Mouse (Mus musculus) midbrain, embryonic 13.5 days (tissue): ENCODE data around the gene Scrt2. TPM values are rescaled to one million over a fixed set of nuclear protein-coding genes. Genes with fewer than 3 reads are reported as not detected.

ENCODE experiments used
- ATAC-seq: fragments of 200-750 bp; cut with Nextera tagmentation; 2 replicates; pipeline ENCODE4 v1.8.0; 2017; ENCODE audit warnings: mild to moderate bottlenecking, moderate TSS enrichment, moderate library complexity
- H3K27ac ChIP-seq: fragments of 300-500 bp; sonication (generic); 2 replicates; pipeline ENCODE4 v1.5.1; 2015; ENCODE audit warnings: inconsistent platforms, mild to moderate bottlenecking, moderate library complexity
- H3K27me3 ChIP-seq: fragments of 300-500 bp; sonication (generic); 2 replicates; pipeline ENCODE4 v1.6.1; 2015; ENCODE audit warnings: mild to moderate bottlenecking, inconsistent platforms
- H3K36me3 ChIP-seq: fragments of 300-500 bp; sonication (generic); 2 replicates; pipeline ENCODE4 v1.6.1; 2015; ENCODE audit warnings: mild to moderate bottlenecking, inconsistent platforms
- H3K4me1 ChIP-seq: fragments of 300-500 bp; sonication (generic); replicated peaks from 2 replicates; pipeline ENCODE4 v1.6.1; 2015; ENCODE audit warnings: inconsistent platforms
- H3K4me2 ChIP-seq: fragments of 300-500 bp; sonication (generic); replicated peaks from 2 replicates; pipeline ENCODE4 v1.6.1; 2015; ENCODE audit warnings: moderate library complexity, mild to moderate bottlenecking, inconsistent platforms
- H3K4me3 ChIP-seq: fragments of 300-500 bp; sonication (generic); replicated peaks from 2 replicates; pipeline ENCODE4 v1.5.1; 2015; ENCODE audit warnings: mild to moderate bottlenecking, inconsistent platforms
- H3K9ac ChIP-seq: fragments of 300-500 bp; sonication (generic); replicated peaks from 2 replicates; pipeline ENCODE4 v1.6.1; 2015; ENCODE audit warnings: mild to moderate bottlenecking, inconsistent platforms
- H3K9me3 ChIP-seq: fragments of 300-500 bp; sonication (generic); 2 replicates; pipeline ENCODE4 v1.6.1; 2016; ENCODE audit warnings: mild to moderate bottlenecking, inconsistent platforms
- WGBS: fragments of 180-500 bp; shearing (Covaris S2); methylation state at CpG from one replicate; pipeline ENCODE4 v1.1.7; 2015; 5-methylcytosine and 5-hydroxymethylcytosine counted together
- polyA plus RNA-seq: library from polyadenylated mRNA; unstranded; fragments of >200 nt; fragmentation: Nextera tagmentation; extraction: Ambion mirVana; gene quantifications from 2 replicates; pipeline ENCODE4 v1.2.1, GENCODE M21; 2015

Gene Scrt2
- polyA plus RNA-seq, 1 experiment from 2014 or later = 20.0 TPM

DNA sequence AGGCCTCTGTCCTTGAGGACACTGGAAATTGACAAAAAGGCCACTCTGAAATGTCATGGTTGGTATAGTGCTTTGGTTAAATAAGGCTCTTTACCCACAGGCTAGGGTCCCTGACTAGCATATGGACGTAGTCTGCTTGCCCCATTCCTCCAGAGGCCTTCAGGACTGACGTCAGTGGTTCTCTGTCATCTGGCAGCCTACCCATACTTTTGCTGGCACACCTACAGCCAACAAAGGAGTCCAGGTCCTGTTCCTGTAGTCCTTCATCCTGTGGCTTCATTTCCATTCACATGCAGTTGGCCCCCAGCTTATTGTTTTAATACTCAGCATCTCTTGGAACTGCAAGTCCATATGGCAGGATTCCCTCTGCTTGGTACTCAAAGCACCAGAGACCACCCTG, 15.6 kb downstream of the Scrt2 start:
- no peak overlapping the region for H3K4me2 ChIP-seq

DNA sequence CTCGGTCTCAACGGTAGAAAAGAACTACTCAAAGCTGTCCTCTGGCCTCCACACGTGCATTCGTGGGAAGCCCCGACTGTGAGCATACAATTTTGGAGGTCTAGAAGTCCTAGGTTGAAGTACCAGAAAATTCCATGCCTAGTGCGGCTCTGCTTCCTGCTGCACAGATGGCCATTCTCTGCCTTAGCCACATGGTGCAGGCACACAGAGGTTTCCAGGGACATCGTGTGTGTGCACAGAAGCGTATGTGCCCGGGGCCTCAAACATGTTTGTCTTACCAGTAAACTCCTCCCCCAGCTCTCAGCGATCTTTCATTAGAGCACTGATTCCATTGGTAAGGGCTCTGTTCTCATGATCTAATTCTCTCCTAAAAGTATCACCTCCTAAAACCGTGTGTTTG, 16.6 kb downstream of the Scrt2 start:
- Histone ChIP-seq H3K27me3 (peaks cover 26% of the 10 kb centered on the region), H3K4me2 (no peak overlapping the region), H3K27ac (peak overlapping the region; percentile 45; the same call in 1 of the 2 replicates), H3K36me3 (peaks cover 13% of the 10 kb centered on the region), H3K4me1 (peaks cover 44% of the 10 kb centered on the region), H3K9me3 (no peaks in the 10 kb centered on the region), H3K4me3 (no peak overlapping the region), H3K9ac (no peak overlapping the region)
- ATAC-seq = no peak
- WGBS = 75% methylated on average over 11 of the region's 11 CpGs

More for the DNA sequence above, 15.6 kb downstream of the Scrt2 start:
- Histone ChIP-seq H3K4me1 (peaks cover 47% of the 10 kb centered on the region), H3K9ac (no peak overlapping the region), H3K27me3 (peaks cover 34% of the 10 kb centered on the region), H3K36me3 (peaks cover 13% of the 10 kb centered on the region), H3K4me3 (no peak overlapping the region), H3K27ac (no peak overlapping the region), H3K9me3 (no peaks in the 10 kb centered on the region)
- 55% methylated on average over 2 of the region's 2 CpGs for WGBS
- 0 out of 2 replicates have a peak, but pooled peaks have one; percentile 2 for ATAC-seq

GRCm38 (mm10) chr2:152099538-152099937, 18.2 kb downstream of the Scrt2 start:
- Histone ChIP-seq H3K4me3 (no peak overlapping the region), H3K36me3 (0 out of 2 replicates have a peak, but pooled peaks cover under 1% of the 10 kb centered on the region)
- 70% methylated on average over 3 of the region's 3 CpGs for WGBS

GRCm38 (mm10) chr2:152101761-152102160, 20.4 kb downstream of the Scrt2 start:
- H3K27ac ChIP-seq = no peak overlapping the region
- peaks cover 32% of the 10 kb centered on the region for H3K4me1 ChIP-seq
- 78% methylated on average over 13 of the region's 13 CpGs for WGBS
- H3K9me3 ChIP-seq = no peaks in the 10 kb centered on the region
- no peaks in the 10 kb centered on the region for H3K36me3 ChIP-seq
- H3K9ac ChIP-seq = no peak overlapping the region; the same call in 1 of the 2 replicates
- H3K4me3 ChIP-seq = no peak overlapping the region
- peaks cover 8% of the 10 kb centered on the region; the same call in 1 of the 2 replicates for H3K27me3 ChIP-seq
- no peak for ATAC-seq
- H3K4me2 ChIP-seq = no peak overlapping the region

More at GRCm38 (mm10) chr2:152099538-152099937, 18.2 kb downstream of the Scrt2 start:
- ATAC-seq = no peak
- no peaks in the 10 kb centered on the region for H3K9me3 ChIP-seq
- no peak overlapping the region for H3K9ac ChIP-seq
- peaks cover 14% of the 10 kb centered on the region for H3K27me3 ChIP-seq
- H3K4me1 ChIP-seq = peaks cover 28% of the 10 kb centered on the region
- H3K27ac ChIP-seq = no peak overlapping the region
- no peak overlapping the region for H3K4me2 ChIP-seq

GRCm38 (mm10) chr2:152102369-152102768, 21.0 kb downstream of the Scrt2 start:
- 59% methylated on average over 6 of the region's 6 CpGs for WGBS
- Histone ChIP-seq H3K4me3 (no peak overlapping the region), H3K4me1 (peaks cover 26% of the 10 kb centered on the region), H3K27ac (no peak overlapping the region), H3K9ac (no peak overlapping the region), H3K36me3 (no peaks in the 10 kb centered on the region), H3K4me2 (no peak overlapping the region), H3K27me3 (peaks cover 8% of the 10 kb centered on the region; the same call in 1 of the 2 replicates), H3K9me3 (no peaks in the 10 kb centered on the region)
- ATAC-seq = no peak

DNA sequence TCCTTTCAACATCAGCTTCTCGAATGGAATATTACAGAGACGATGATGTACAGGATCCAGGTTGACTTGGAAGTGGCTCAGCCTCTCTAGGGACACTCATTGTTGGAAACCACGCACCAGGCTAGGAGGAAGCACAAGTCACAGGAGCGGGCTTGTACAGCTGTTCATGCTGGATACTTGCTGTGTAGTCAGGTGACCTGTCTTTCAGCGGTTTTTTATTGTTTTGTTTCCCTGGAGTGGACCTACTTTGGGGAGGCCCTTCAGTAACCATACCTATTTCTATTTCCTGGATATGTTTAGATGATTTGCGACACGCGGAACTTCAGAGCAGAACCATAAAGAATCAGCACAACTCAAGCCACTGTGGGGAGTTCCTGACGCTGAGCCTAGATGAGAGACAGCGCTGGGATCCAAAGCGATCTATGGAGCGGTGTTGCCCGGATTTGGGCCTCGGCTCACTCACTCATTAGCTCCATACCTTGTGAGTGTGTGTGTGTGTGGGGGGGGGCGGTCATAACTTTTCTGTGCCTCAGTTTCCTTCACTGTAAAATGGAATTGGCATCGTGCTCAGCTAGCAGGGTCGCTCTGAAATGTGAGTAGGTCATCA, 23.5 kb downstream of the Scrt2 start:
- no peak overlapping the region; the same call in 1 of the 2 replicates for H3K27ac ChIP-seq
- peaks cover 8% of the 10 kb centered on the region; the same call in 1 of the 2 replicates for H3K27me3 ChIP-seq
- H3K36me3 ChIP-seq = no peaks in the 10 kb centered on the region
- H3K4me3 ChIP-seq = peak overlapping the region; percentile 57
- no peaks in the 10 kb centered on the region for H3K9me3 ChIP-seq
- H3K4me1 ChIP-seq = peaks cover 27% of the 10 kb centered on the region
- peak overlapping the region; percentile 70 for H3K4me2 ChIP-seq
- ATAC-seq = peak; percentile 32
- peak overlapping the region; percentile 79 for H3K9ac ChIP-seq
- WGBS = 23% methylated on average over 17 of the region's 17 CpGs

GRCm38 (mm10) chr2:152105318-152106224, 24.2 kb downstream of the Scrt2 start, which contains the start of gene Srxn1:
Srxn1 (plus strand) TSS chr2:152105516.
- H3K27me3 ChIP-seq = peaks cover 8% of the 10 kb centered on the region; the same call in 1 of the 2 replicates
- WGBS = 1% methylated on average over 82 of the region's 84 CpGs
- ATAC-seq = peak; percentile 90
- H3K9me3 ChIP-seq = no peaks in the 10 kb centered on the region
- peak within 1 kb of the TSS; percentile 70 for H3K4me2 ChIP-seq
- H3K4me3 ChIP-seq = peak within 1 kb of the TSS; percentile 57
- H3K36me3 ChIP-seq = no peaks in the 10 kb centered on the region
- peak within 1 kb of the TSS; percentile 79 for H3K9ac ChIP-seq
- peaks cover 27% of the 10 kb centered on the region for H3K4me1 ChIP-seq
- peak within 1 kb of the TSS; percentile 55 for H3K27ac ChIP-seq

- ATAC-seq = no peak
Observed at GRCm38 (mm10) chr2:152106225-152106595, 24.9 kb downstream of the Scrt2 start.

GRCm38 (mm10) chr2:152106597-152106996, 25.3 kb downstream of the Scrt2 start:
- no peak overlapping the region for H3K27ac ChIP-seq
- WGBS = 92% methylated on average over 10 of the region's 10 CpGs
- peaks cover 27% of the 10 kb centered on the region for H3K4me1 ChIP-seq
- H3K9me3 ChIP-seq = no peaks in the 10 kb centered on the region
- H3K4me3 ChIP-seq = peak overlapping the region; percentile 57; the same call in 1 of the 2 replicates
- H3K4me2 ChIP-seq = peak overlapping the region; percentile 70; the same call in 1 of the 2 replicates
- H3K27me3 ChIP-seq = peaks cover 7% of the 10 kb centered on the region; the same call in 1 of the 2 replicates
- no peak overlapping the region for H3K9ac ChIP-seq
- ATAC-seq = no peak
- H3K36me3 ChIP-seq = no peaks in the 10 kb centered on the region

More at GRCm38 (mm10) chr2:152106225-152106595, 24.9 kb downstream of the Scrt2 start:
- WGBS = 82% methylated on average over 3 of the region's 3 CpGs
- H3K4me1 ChIP-seq = peaks cover 27% of the 10 kb centered on the region
- peak overlapping the region; percentile 70 for H3K4me2 ChIP-seq
- no peak overlapping the region for H3K27ac ChIP-seq
- H3K9ac ChIP-seq = no peak overlapping the region
- H3K27me3 ChIP-seq = peaks cover 8% of the 10 kb centered on the region; the same call in 1 of the 2 replicates
- H3K9me3 ChIP-seq = no peaks in the 10 kb centered on the region
- no peaks in the 10 kb centered on the region for H3K36me3 ChIP-seq
- H3K4me3 ChIP-seq = peak overlapping the region; percentile 57

DNA sequence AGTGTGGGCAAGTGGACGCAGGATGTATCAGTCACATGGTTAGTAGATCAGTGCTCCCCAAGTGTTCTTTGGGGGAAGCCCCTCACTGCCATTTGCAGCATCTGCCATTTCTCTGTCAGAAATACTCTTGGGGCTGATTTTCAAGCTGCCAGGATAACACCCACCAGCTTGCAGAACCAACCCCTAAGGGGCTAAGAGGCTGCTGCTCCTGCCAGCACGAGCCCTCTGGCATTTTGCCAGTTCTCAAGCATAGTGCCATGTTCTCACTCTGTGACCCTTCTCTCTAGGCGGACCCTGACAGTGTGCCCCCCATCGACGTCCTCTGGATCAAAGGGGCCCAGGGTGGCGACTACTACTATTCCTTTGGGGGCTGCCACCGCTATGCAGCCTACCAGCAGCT, 27.4 kb downstream of the Scrt2 start:
- Histone ChIP-seq H3K27ac (no peak overlapping the region), H3K27me3 (peaks cover 2% of the 10 kb centered on the region; the same call in 1 of the 2 replicates), H3K4me3 (no peak overlapping the region), H3K9ac (no peak overlapping the region), H3K9me3 (no peaks in the 10 kb centered on the region), H3K36me3 (no peaks in the 10 kb centered on the region), H3K4me2 (no peak overlapping the region), H3K4me1 (peaks cover 26% of the 10 kb centered on the region)
- ATAC-seq = no peak
- 68% methylated on average over 7 of the region's 7 CpGs for WGBS

GRCm38 (mm10) chr2:152109386-152109785, 28.1 kb downstream of the Scrt2 start:
- Histone ChIP-seq H3K4me1 (peaks cover 30% of the 10 kb centered on the region), H3K9ac (no peak overlapping the region), H3K4me2 (no peak overlapping the region), H3K27me3 (no peaks in the 10 kb centered on the region), H3K4me3 (no peak overlapping the region), H3K9me3 (no peaks in the 10 kb centered on the region), H3K36me3 (no peaks in the 10 kb centered on the region), H3K27ac (no peak overlapping the region)
- no peak for ATAC-seq
- 89% methylated on average over 5 of the region's 5 CpGs for WGBS

DNA sequence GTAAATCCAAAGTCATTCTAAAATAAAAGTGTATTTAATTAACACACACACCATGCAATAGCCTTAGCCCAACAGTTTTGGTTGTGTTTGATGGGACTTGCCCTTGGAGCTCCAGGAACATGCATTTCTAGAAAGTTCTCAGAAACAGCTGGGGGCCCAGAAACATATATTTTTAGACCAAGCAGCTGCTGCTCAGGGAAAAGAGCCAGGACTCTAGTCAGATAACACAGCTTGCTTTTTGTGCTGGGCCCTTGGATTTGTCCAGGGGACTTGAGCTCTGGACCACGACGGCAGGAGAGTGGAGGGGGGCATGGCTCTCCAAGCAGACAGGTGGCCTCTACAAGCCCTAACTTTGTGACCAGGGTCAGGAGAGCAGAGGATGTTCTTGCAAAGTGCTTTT, 30.0 kb downstream of the Scrt2 start:
- H3K9ac ChIP-seq = no peak overlapping the region
- H3K27me3 ChIP-seq = no peaks in the 10 kb centered on the region
- peak; percentile 1; the same call in 1 of the 2 replicates for ATAC-seq
- no peaks in the 10 kb centered on the region for H3K36me3 ChIP-seq
- H3K4me3 ChIP-seq = no peak overlapping the region
- no peak overlapping the region for H3K27ac ChIP-seq
- H3K4me1 ChIP-seq = peaks cover 30% of the 10 kb centered on the region
- WGBS = 75% methylated on average over 2 of the region's 2 CpGs
- no peak overlapping the region for H3K4me2 ChIP-seq
- no peaks in the 10 kb centered on the region for H3K9me3 ChIP-seq
